Mouse (Mus musculus): Measurements from ENCODE around the gene Dlg2.

The Dlg2 gene

DNA sequence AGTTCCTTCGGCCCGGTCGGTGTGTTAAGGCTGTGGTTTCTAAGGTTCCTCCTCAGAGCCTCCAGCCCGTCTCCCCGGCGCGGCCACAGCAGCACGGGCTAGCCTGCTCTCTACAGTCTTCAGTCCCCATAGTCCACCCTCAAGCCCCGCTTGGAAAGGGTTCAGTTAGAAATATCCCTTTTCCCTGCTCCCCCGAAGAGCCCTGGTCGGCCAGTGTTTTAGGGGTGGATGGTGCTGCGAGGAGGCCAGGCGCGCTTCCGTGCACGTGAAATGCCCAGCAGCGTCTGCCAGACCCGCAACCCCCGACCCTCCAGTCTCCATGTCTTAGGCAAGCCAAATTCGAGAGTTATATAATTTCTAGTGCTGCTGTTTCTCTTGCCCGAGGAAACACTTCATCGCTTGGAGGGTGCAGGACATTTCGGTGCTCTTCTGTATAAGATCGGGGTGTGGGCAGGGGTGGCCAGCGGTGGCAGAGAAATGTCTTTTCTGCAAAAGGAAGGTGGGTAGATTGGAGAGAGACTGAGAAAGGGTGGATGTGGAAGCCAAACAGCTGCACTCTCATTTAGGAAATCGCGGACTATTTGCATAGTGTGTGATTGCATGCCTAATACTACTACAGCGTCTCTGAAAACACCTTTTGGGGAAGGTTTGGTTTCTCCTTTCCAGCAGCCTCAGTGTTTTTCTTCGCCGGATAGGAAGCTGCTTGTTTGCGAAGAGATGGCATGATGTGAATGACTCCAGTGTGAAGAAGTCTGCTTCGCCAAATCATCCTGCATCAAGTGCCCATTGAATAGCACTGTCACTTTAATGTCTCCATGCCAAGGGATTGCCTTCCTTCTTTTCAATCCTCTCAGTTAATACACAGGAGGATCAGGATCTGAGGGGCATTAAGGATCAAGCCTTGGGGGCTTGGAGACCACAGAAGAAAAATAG, at the start of gene Dlg2:
Dlg2 (plus strand) TSS at position 360 of the 933 bp plus-strand sequence.
- peak; percentile 52 for DNase-seq (ENCODE audit: low read depth)

DNA sequence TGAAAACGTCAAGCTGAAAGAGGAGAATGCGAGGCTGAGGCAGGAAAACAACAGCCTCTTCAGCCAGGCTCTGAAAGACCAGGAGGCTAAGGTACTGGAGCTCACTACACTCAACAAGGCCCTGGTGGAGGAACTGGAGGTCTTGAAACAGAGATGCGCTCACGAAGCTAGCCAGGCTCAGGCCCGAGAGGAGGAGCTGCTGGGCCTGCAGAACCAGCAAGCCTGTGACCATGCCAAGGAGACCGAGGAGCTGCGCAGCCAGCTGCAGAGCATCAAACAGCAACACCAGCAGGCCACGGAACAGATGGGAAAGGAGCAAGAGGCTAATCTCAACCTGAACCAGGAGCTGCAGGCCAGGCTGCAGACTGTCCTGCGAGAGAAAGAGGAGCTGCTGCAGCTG, 49.5 kb upstream of the Dlg2 start:
- DNase-seq (ENCODE audit: low read depth), result no peak

DNA sequence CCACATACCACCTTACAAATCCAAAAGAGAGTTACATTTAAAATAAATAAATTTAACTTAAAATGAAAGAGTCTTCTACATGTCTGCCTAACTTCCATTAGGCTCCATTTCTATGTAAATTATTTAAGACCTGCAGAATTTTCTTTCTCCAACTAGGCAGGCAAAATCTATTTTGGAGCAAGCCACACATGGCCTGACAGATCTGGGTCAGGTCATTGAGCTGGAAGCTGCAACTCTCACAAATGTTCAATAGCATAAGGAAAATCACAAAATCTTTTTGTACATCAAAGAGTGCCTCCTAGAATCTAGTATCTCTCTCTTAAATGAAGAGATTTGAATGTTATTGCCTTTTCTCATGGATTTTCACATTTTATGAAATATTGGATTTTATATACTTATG, 44.3 kb upstream of the Dlg2 start:
- no peak for DNase-seq (ENCODE audit: low read depth)

DNA sequence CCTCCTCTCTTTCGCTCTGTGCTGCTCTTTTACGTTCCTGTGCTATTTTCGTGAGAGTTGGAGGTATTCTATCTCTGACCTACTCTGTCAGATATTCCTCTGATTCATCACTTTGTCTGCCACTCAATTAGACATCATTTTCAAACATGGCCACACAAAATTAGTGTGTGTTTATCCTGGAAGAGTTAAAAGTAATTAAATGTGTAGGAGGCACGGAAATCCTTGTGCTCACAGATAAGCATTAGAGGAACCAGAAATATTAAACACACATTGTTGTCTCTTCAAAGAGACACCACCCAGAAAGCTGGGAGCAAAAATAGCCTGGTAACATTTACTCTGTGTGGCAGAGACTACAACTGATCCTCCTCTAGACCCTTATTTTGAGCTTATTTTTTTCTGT, 36.4 kb upstream of the Dlg2 start:
- no peak for DNase-seq (ENCODE audit: low read depth)

DNA sequence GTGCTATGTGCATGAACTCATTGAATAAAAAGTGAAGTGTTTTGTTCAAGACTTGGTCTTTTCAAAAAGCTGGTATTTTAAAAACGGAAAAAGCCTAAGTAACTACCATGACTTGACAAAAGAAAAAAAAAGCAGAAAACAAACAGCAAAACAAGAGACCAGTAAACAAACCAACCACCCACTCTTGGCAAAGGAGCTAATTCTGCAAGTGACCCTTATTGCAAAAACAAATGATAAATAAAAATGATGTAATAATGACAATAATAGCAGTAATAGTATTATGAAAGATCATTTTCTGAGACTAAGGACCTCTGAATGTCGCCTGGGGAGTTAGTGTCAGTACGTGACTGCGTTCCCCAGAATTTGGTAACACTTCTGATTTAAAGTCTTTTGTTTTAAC, 34.4 kb upstream of the Dlg2 start:
- DNase-seq (ENCODE audit: low read depth), result no peak

DNA sequence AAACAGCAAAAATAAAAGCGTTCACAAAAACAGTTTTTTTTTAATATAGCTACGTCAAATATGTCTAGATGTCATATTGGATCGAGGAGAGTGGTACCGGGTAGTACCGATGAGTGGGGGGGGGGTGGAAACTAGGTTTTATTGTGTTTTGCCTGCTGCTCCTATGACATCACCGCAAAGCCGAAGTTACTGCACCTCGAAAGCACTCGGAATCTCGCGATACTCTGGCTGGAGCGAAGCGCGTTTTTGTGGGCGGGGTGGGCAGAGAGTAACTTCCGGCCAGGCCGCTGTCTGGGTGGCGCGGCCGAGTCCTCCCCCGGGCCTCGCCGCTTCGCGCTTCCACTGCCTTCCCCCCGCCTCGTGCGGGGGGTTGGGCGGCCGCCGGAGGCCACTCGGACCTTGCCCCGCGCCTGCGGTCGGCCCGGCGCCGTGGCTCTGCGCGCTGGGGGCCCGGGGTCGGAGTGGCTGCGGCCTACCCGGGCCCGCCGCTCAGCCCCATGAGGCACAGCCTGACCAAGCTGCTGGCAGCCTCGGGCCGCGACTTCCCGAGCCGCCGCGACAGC, 33.9 kb upstream of the Dlg2 start, which contains the start of gene Crebzf:
Crebzf (plus strand) TSS at position 212 of the 563 bp plus-strand sequence.
- DNase-seq (ENCODE audit: low read depth), result peak; percentile 99

DNA sequence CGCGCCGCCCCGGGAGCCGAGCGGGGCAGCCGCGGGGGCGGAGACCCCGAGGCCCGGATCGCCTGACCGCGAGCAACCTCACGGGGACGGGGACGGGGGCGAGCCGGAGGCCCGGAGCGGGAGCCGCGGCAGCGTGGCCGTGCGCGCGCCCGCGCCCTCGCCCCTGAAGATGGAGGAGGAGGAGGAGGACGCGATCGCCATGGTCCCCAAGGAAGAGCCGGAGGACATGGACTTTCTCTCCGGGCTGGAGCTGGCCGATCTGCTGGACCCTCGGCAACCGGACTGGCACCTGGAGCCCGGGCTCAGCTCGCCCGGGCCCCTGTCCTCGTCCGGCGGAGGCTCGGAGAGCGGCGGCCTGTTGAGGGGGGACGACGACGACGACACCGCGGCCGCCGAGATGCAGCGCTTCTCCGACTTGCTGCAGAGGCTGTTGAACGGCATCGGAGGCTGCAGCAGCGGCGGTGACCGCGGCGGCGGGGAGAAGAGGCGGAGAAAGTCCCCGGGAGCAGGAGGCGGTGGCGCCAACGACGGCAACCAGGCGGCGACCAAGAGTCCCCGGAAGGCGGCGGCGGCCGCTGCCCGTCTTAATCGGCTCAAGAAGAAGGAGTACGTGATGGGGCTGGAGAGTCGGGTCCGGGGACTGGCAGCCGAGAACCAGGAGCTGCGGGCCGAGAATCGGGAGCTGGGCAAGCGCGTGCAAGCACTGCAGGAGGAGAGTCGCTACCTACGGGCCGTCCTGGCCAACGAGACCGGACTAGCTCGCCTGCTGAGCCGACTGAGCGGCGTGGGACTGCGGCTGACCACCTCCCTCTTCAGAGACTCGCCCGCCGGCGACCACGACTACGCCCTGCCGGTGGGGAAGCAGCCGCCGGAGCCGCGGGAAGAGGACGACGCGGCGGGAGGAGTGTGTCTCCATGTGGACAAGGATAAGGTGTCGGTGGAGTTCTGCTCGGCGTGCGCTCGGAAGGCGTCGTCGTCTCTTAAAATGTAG, 33.1 kb upstream of the Dlg2 start:
- peak; percentile 83 for DNase-seq (ENCODE audit: low read depth)

DNA sequence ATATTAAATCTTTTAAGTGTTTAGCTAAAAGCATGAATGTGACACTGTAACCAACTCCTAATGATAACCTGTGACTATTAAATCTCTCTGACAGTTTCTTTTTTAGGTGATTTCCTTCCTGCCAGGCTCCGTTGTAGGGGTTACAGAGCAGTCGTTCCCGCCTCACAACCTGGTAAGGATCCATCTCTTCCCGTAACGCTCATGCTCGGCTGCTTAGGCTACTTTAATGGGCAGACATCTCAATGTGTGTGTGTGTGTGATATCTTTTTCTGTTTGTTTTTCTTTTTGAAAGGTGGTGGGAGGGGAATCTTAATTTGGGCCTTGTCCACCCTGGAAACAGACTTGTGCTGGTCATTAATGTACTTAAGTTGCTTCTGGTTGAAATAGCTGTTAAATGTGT, 32.3 kb upstream of the Dlg2 start:
- peak; percentile 61 for DNase-seq (ENCODE audit: low read depth)

DNA sequence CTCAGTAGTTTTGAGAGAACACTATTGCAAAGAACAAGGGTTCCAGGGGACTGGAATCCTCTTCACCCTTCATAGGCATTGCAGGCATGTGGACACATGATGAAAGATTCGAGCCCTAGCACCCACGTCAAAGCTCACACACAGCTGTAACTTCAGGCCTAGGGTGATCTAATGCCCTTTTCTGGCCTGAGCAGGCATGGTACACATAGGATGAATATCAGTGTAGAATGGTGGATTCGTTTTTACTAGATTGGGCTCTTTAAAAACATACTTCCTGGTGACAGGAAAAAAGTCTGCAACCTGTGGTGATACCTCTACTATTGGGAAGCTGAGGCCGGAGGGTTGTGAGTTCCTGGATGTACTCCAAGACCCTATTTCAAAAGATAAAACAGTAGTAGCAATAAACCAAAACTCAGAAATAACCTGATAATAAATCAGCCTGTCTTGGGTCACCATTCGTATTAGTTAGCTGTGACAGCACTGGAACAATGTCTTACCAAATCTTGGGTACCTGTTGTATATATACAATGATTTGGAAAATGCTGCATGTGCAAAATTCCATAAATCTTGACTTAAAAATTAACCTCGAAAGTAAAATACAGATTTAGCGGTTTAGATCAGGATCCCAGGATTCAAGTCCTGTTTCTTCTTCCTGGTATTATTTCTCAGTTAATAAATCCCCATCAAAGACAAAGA, 20.2 kb upstream of the Dlg2 start:
- DNase-seq (ENCODE audit: low read depth), result no peak

DNA sequence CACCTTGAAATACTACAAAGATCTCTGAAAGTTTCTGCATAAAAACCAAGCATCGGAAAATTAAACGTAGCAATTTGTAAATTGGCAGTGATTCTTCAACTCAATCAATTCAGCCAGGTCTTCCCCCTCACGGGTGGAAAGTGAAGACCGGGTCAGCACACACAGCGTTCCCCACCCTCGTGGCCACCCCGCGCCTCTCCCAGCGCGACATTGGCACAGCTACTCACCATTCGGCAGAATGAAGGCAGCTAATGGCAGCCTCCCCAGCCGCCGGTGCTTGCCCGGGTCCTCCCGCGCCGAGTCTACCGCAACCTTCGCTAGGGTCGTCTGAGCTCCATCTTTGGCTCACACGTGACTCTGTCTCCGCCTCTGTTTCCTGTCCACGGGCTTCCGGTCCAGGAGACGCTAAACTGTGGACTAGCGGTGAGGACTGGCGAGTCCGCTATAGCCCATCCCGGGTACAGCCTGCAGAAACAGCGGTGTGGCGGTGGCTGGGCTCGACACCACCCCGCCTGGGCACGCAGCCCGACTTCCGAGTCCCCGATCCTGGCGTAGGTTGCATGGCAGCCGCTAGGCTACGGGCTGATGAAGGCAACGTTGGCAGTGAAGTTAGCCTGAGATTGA, 19.5 kb upstream of the Dlg2 start, which contains the start of gene Tmem126a:
Tmem126a (minus strand) TSS at position 385 of the 624 bp plus-strand sequence.
- peak; percentile 91 for DNase-seq (ENCODE audit: low read depth)

DNA sequence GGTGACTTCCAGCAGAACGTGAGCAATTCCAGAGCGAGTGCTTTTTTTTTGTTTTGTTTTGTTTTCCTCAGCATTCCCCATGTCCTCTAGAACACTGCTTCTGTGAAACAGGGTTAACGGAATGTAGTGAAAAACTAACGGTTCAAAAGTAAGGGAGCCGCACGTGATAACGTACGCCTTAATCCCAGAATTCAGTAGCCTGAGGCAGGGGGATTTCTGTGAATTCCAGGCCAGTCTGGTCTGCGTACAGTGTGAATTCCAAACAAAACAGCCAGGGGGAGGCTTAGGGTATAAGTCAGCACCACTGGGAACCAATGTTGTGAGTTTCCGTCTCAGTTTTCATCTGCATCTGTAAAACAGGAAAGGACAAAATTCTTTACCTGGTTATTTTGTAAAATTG, 19.0 kb upstream of the Dlg2 start:
- DNase-seq (ENCODE audit: low read depth), result no peak

DNA sequence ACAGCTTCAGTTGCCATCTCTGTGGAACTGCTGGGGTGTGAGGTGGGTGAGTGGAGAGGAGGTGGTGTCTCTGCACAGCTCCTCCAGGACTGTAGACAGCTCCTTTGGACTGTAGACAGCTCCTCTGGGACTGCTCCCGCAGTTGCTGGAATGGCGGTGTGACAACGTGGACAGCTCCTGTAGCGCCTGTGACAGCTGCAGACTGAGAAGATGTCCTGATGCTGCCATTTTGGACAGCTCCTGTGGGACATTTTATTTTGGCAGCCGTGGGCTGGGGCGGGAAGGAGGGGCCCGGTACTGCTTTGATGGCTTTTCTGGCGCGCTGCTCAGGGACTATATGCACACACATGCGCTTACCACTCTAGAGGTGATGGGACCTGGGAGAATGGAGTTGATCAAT, 16.1 kb upstream of the Dlg2 start:
- DNase-seq (ENCODE audit: low read depth), result no peak

DNA sequence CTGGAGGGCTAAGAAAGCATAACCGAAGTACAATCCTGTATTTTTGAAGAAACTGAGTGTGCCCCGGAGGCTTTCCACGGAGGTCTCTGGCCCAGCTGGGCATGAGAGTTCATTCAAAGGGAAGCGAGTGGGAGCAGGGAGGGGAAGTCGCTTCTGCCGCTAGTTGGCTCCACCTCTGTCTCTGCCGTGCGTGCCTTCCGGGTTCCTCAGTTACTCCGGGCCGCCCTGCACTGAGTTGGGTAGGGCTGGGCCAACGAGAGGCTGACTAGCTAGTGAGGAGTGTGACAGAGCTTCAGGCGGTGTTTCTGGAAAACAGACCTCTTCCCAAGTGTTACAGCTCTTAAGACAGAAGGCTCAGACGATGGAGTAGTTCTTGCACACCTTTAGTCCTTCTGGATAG, 15.5 kb upstream of the Dlg2 start:
- peak; percentile 68 for DNase-seq (ENCODE audit: low read depth)

DNA sequence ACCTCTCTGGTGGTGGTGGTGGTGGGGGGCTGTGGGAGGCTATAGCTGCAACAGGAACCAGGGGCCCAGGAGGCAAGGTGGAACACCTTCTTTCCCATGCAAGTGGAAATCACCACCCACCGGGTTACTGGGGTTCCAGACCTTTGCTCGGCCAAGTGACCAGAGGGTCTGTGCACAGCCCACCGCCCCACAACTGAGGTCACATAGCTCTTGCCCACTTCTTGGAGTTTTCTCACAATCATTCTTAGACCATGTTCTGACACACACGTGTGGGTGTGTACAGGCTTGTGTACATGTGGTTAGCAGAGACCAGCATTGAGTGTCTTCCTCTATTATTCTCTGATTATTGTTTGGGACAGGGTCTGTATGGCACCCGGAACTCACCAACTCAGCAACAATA, 15.0 kb upstream of the Dlg2 start:
- DNase-seq (ENCODE audit: low read depth), result no peak

DNA sequence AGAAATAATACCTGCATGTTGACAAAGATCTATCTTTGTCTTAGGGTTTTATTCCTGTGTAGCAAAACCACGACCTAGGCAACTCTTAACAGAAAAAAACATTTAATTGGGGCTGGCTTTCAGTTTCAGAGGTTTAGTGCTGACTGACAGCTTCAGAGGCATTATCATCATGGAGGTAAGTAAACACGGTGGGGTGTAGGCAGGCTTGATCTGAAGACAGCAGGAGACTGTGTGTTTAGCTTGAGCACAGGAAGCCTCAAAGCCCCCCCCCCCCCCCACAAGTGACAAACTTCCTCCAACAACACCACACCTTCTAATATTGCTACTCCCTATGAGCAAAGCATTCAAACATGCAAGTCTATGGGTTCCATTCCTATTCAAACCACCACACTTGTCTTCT, 3.0 kb upstream of the Dlg2 start:
- peak; percentile 74 for DNase-seq (ENCODE audit: low read depth)

DNA sequence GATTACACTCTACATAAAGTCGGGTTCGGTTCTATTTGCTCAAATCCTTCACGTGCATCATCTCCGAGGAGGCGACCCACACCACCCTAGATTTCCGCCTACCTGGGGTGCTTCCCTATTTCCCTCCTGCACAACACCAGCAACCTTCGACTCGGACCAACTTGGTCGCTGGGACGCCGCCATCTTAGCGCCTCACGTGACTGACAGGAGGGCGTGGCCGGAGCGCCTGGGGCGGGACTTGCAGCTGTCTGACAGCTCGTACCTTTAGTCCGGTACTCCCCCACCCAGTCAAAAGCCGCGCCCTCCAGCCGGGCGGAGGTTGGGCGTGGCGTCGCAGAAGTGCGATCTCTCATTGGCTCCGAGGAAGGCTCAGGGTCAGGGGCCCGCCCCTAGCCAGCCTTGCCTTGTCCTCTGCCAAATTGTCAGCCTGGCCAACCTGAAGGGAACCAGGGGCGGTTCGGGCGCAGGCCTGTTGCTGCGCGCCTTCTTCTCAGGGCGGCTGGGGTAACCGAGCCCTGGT, 619 bp upstream of the Dlg2 start, which contains the start of gene Tmem126b:
Tmem126b (minus strand) TSS at position 209 of the 520 bp plus-strand sequence.
- DNase-seq (ENCODE audit: low read depth), result peak; percentile 99

DNA sequence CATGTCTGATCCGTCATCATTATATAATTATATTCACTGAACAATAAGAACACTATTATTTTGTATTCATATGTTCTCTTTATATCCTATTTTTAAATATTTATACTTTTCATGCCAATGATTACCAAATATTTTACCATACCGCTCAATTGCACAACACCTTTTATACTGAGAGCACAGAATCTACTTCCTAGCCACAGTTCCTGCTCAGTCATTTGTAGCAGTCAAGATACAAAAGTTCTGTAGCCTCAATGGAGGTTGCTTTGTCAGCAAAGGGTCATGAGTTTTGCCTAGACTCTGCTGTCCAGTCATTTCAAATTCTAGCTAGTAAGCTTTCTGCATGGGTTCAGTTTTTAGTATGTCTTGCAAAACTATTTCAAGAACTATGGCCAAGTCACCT, 6.1 kb downstream of the Dlg2 start:
- no peak for DNase-seq (ENCODE audit: low read depth)

DNA sequence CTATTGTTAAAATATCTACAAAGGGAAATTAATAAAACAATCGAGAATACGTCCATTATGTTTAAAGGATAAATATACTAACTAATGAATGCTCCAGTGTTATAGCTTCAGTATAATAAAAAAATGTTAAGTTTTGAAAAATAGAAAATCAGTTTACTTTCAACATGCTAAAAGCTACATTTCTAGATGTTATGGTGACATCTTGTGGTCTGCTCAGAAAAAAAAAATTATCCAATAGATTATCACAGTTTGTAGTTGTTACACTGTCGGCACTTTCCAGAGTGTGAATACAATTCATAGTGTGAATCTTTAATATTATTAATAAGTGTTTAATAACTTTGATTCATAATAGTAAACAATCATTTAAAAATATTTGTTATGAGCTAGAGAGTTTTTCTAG, 31.7 kb downstream of the Dlg2 start:
- DNase-seq (ENCODE audit: low read depth), result peak; percentile 44

DNA sequence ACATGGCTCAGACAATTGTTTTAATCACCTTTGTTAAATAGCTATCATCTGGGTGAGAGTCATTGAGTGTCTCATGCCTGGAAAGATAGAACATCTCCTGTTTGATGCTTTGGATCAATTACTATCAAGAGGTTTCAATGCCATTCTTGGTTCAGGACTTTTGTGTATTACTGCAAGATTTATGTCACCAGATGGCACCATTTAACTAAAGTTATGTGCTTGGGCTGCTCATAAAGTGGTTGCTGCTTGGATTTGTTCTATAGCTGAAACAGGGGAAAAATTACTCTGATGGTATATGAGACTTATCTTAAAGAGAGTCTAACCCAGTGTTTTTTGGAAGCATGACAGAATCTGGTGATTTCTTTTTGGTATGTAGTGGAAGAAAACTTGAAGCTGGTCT, 35.8 kb downstream of the Dlg2 start:
- no peak for DNase-seq (ENCODE audit: low read depth)

DNA sequence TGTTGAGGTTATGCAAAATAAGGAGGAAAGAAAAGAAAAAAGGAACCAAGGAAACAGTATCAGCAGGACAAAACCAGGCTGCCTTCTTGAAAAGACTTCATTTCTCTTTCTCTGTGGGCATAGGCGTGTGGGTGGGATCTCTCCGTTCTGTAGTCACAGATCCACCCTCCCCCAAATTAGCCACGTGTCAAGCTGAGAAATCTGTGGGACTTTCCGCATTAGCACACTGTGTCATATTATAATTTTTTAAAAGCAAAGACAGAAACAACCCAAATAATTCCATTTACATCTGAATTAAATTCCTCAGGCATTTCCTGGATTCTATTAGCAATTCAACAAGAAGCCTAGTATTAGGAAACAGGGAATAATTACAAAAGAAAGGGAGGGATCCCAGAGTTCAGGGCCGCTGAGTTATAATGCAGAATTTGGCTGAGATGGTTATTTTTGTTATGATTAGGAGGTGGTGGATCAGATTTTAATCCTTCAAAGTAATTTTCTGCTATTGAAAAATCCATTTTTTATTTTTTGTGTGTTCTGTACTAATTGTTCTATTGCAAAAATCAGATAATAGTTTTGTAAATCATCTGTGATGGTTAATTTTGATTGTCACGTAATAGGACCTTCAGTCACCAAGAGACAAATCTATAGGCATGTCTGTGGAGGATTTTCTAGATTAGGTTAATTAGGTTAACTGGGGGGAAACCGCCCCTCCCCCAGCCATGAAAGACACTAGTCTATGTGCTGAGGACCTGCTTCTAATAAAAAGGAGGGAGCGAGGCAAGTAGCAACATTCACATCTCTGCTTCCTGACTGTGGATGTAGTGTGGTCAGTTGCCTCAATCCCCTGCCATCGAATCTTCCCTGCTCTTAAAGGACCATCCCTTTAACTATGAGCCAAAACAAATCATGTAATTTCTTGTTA, 63.3 kb downstream of the Dlg2 start:
- no peak for DNase-seq (ENCODE audit: low read depth)
